Mouse (Mus musculus): ENCODE measurements around the gene Cdkn2d.
"Not testable (repeated sequence)": the region's sequence is repeated elsewhere in the genome, so short reads cannot be mapped to it uniquely, and the experiment has no call there.

Gene Cdkn2d

GRCm38 (mm10) chr9:21274336-21274735 is 16.9 kb downstream of the Cdkn2d start:
- no peak for DNase-seq

GRCm38 (mm10) chr9:21273520-21274228 is 17.5 kb downstream of the Cdkn2d start:
- DNase-seq: no peak

GRCm38 (mm10) chr9:21273094-21273493 is 18.1 kb downstream of the Cdkn2d start:
- DNase-seq: no peak

GRCm38 (mm10) chr9:21272391-21272790 is 18.8 kb downstream of the Cdkn2d start:
- no peak for DNase-seq

- not testable (repeated sequence) for DNase-seq
Measured at GRCm38 (mm10) chr9:21269590-21269989, 21.6 kb downstream of the Cdkn2d start.

GRCm38 (mm10) chr9:21268305-21268704 is 22.9 kb downstream of the Cdkn2d start:
- DNase-seq: no peak

GRCm38 (mm10) chr9:21266889-21267288 is 24.3 kb downstream of the Cdkn2d start:
- no peak for DNase-seq

- DNase-seq: no peak
Measured at GRCm38 (mm10) chr9:21265611-21266010, 25.6 kb downstream of the Cdkn2d start.

GRCm38 (mm10) chr9:21265000-21265561 is 26.1 kb downstream of the Cdkn2d start, which contains the start of gene Atg4d:
Gene Atg4d (plus strand): TSS chr9:21265293.
- DNase-seq: peak; percentile 99

- DNase-seq: no peak
Measured at GRCm38 (mm10) chr9:21264272-21264999, 26.8 kb downstream of the Cdkn2d start.

GRCm38 (mm10) chr9:21261831-21262230 is 29.4 kb downstream of the Cdkn2d start:
- no peak for DNase-seq

- DNase-seq: no peak
Measured at GRCm38 (mm10) chr9:21260491-21261040, 30.6 kb downstream of the Cdkn2d start.

GRCm38 (mm10) chr9:21256349-21256748 is 34.9 kb downstream of the Cdkn2d start:
- not testable (repeated sequence) for DNase-seq

- no peak for DNase-seq
Measured at GRCm38 (mm10) chr9:21254690-21255089, 36.5 kb downstream of the Cdkn2d start.

- DNase-seq: no peak
Measured at GRCm38 (mm10) chr9:21251116-21251735, 40.0 kb downstream of the Cdkn2d start.

- no peak for DNase-seq
Measured at GRCm38 (mm10) chr9:21250509-21250908, 40.7 kb downstream of the Cdkn2d start.

- no peak for DNase-seq
Measured at GRCm38 (mm10) chr9:21249629-21250508, 41.3 kb downstream of the Cdkn2d start.

GRCm38 (mm10) chr9:21248326-21248725 is 42.9 kb downstream of the Cdkn2d start, which contains the start of gene S1pr5:
Gene S1pr5 (minus strand): TSS chr9:21248443.
- no peak for DNase-seq

- DNase-seq: no peak
Measured at GRCm38 (mm10) chr9:21246342-21246741, 44.9 kb downstream of the Cdkn2d start.

GRCm38 (mm10) chr9:21245113-21245487 is 46.1 kb downstream of the Cdkn2d start:
- DNase-seq: no peak

GRCm38 (mm10) chr9:21244428-21245112 is 46.6 kb downstream of the Cdkn2d start:
- peak; percentile 72 for DNase-seq
